28 mouse cellular contexts compared by ENCODE assay signal in genomic region chr4:42943341-42943740, GRCm38 (mm10). TPM values are rescaled to one million over a fixed set of nuclear protein-coding genes. Genes with fewer than 3 reads are reported as not detected.
A peak's percentile ranks its signal among the peaks of the same experiment; 100 is the strongest.
DNase-seq lines count a peak whose midpoint lies in the region; ATAC-seq and TF ChIP-seq lines count a peak whose summit lies in the region.
"Had no signal": no experiment of that assay in that cellular context is flagged by ENCODE, and none has a peak within 500 bp of the region (broad histone marks: within the 10 kb centered on the region; RNA-seq: fewer than 3 reads in every experiment).

No protein-coding gene starts in this region.

- H3K4me1 ChIP-seq in midbrain, embryonic 15.5 days, result peaks cover 29% of the 10 kb centered on the region
- H3K4me1 ChIP-seq in midbrain, embryonic 16.5 days (ENCODE audit: control insufficient read depth, insufficient read depth, low read length), result peaks cover 20% of the 10 kb centered on the region
- peaks cover 42% of the 10 kb centered on the region for H3K4me1 ChIP-seq in forebrain, embryonic 16.5 days (replicated peaks; ENCODE audit: control insufficient read depth, insufficient read depth, low read length)
- no peaks in the 10 kb centered on the region for H3K4me1 ChIP-seq in kidney, embryonic 14.5 days (ENCODE audit: control insufficient read depth, insufficient read depth, low read length)
- H3K4me1 ChIP-seq: heart, embryonic 13.5 days; limb, embryonic 12.5 days; liver, embryonic 12.5 days; lung, embryonic 15.5 days; stomach, embryonic 15.5 days had no signal

- H3K4me3 ChIP-seq in layer of hippocampus, adult 2 months, result no peak overlapping the region
- no peak overlapping the region for H3K4me3 ChIP-seq in midbrain, embryonic 15.5 days
- no peak overlapping the region for H3K4me3 ChIP-seq in midbrain, embryonic 16.5 days (ENCODE audit: low read depth, low read length)
- no peak overlapping the region for H3K4me3 ChIP-seq in forebrain, embryonic 16.5 days (replicated peaks; ENCODE audit: low read length)
- H3K4me3 ChIP-seq in kidney, embryonic 14.5 days (ENCODE audit: low read length), result no peak overlapping the region
- H3K4me3 ChIP-seq: gastrocnemius, adult 2 months; heart, embryonic 13.5 days; limb, embryonic 12.5 days; liver, embryonic 12.5 days; lung, embryonic 15.5 days; neural tube, embryonic 12.5 days; stomach, embryonic 15.5 days had no signal

- peaks cover 6% of the 10 kb centered on the region; the same call in 1 of the 2 replicates for H3K36me3 ChIP-seq in midbrain, embryonic 15.5 days (replicated peaks)
- H3K36me3 ChIP-seq in midbrain, embryonic 16.5 days (ENCODE audit: control insufficient read depth, insufficient read depth, low read length), result peaks cover 9% of the 10 kb centered on the region
- H3K36me3 ChIP-seq in forebrain, embryonic 16.5 days (ENCODE audit: control insufficient read depth, insufficient read depth), result no peaks in the 10 kb centered on the region
- no peaks in the 10 kb centered on the region for H3K36me3 ChIP-seq in kidney, embryonic 14.5 days (ENCODE audit: control insufficient read depth, insufficient read depth, low read length)
- H3K36me3 ChIP-seq: heart, embryonic 13.5 days; limb, embryonic 12.5 days; liver, embryonic 12.5 days; lung, embryonic 15.5 days; neural tube, embryonic 12.5 days; stomach, embryonic 15.5 days had no signal

- peak overlapping the region; percentile 97 for H3K27ac ChIP-seq in layer of hippocampus, adult 2 months
- 0 out of 2 replicates have a peak overlapping the region, but pooled peaks have one; percentile 4 for H3K27ac ChIP-seq in midbrain, embryonic 15.5 days
- no peak overlapping the region for H3K27ac ChIP-seq in midbrain, embryonic 16.5 days (ENCODE audit: low read length)
- H3K27ac ChIP-seq in forebrain, embryonic 16.5 days (ENCODE audit: low read length), result peak overlapping the region; percentile 16; the same call in 1 of the 2 replicates
- H3K27ac ChIP-seq in kidney, embryonic 14.5 days (ENCODE audit: low read depth, low read length), result no peak overlapping the region
- H3K27ac ChIP-seq: gastrocnemius, adult 2 months; heart, embryonic 13.5 days; limb, embryonic 12.5 days; liver, embryonic 12.5 days; lung, embryonic 15.5 days; neural tube, embryonic 12.5 days; stomach, embryonic 15.5 days had no signal

- H3K27me3 ChIP-seq in midbrain, embryonic 15.5 days (replicated peaks), result no peaks in the 10 kb centered on the region
- no peaks in the 10 kb centered on the region for H3K27me3 ChIP-seq in midbrain, embryonic 16.5 days (ENCODE audit: control insufficient read depth, insufficient read depth, low read depth, low read length)
- no peaks in the 10 kb centered on the region for H3K27me3 ChIP-seq in forebrain, embryonic 16.5 days (replicated peaks; ENCODE audit: control insufficient read depth, insufficient read depth, low read length)
- no peaks in the 10 kb centered on the region; the same call in 1 of the 2 replicates for H3K27me3 ChIP-seq in kidney, embryonic 14.5 days (ENCODE audit: control insufficient read depth, insufficient read depth, low read length)

- whole genome bisulfite sequencing in midbrain, embryonic 15.5 days, result 66% methylated on average over 5 of the region's 5 CpGs
- WGBS in midbrain, embryonic 16.5 days, result 58% methylated on average over 5 of the region's 5 CpGs
- 21% methylated on average over 5 of the region's 5 CpGs for WGBS in forebrain, embryonic 16.5 days
- 83% methylated on average over 5 of the region's 5 CpGs for WGBS in kidney, embryonic 14.5 days

- no peak for TF ChIP-seq CTCF in layer of hippocampus, adult 2 months (conservative IDR thresholded peaks at IDR 0.05)

- H3K4me2 ChIP-seq in midbrain, embryonic 15.5 days, result no peak overlapping the region
- no peak overlapping the region for H3K4me2 ChIP-seq in midbrain, embryonic 16.5 days (ENCODE audit: low read length)
- no peak overlapping the region for H3K4me2 ChIP-seq in forebrain, embryonic 16.5 days (ENCODE audit: low read length)
- no peak overlapping the region for H3K4me2 ChIP-seq in kidney, embryonic 14.5 days (replicated peaks; ENCODE audit: low read depth, low read length)
- H3K4me2 ChIP-seq: heart, embryonic 13.5 days; limb, embryonic 12.5 days; liver, embryonic 12.5 days; lung, embryonic 15.5 days; neural tube, embryonic 12.5 days; stomach, embryonic 15.5 days had no signal

- no peak overlapping the region for H3K9ac ChIP-seq in midbrain, embryonic 15.5 days
- H3K9ac ChIP-seq in midbrain, embryonic 16.5 days (ENCODE audit: low read depth, low read length), result no peak overlapping the region
- H3K9ac ChIP-seq in forebrain, embryonic 16.5 days (replicated peaks; ENCODE audit: low read depth, low read length), result no peak overlapping the region
- no peak overlapping the region for H3K9ac ChIP-seq in kidney, embryonic 14.5 days (ENCODE audit: low read depth, low read length)
- H3K9ac ChIP-seq: heart, embryonic 13.5 days; limb, embryonic 12.5 days; liver, embryonic 12.5 days; lung, embryonic 15.5 days; neural tube, embryonic 12.5 days; stomach, embryonic 15.5 days had no signal

- ATAC-seq in midbrain, embryonic 15.5 days (replicated peaks), result no peak
- no peak for ATAC-seq in midbrain, embryonic 16.5 days
- ATAC-seq in forebrain, embryonic 16.5 days, result peak; percentile 45
- no peak for ATAC-seq in kidney, embryonic 14.5 days (ENCODE audit: low FRiP score, low TSS enrichment)
- ATAC-seq: activated CD4-positive, CD25-positive, alpha-beta regulatory T cell, adult 4 months; CD4-positive, CD25-positive, alpha-beta regulatory T cell, adult 4 months; inflammation-experienced regulatory T-cells, adult 6 months; liver, embryonic 12.5 days had no signal

- peak; percentile 36 to 38 for DNase-seq in cerebellum, postnatal 14 days
- DNase-seq in cerebellum, adult 9-11 months, result no peak
- DNase-seq in layer of hippocampus, adult 2 months (ENCODE audit: low spot score in 2 of 2), result no peak
- DNase-seq in layer of hippocampus, postnatal 14 days (ENCODE audit: low spot score in 2 of 2), result no peak
- DNase-seq: adrenal gland, postnatal 10 days; cerebellum, postnatal 36 days; gastrocnemius, adult 2 months; kidney, adult 2 months; kidney, postnatal 14 days; thymus, adult 18-20 months had no signal

- no peaks in the 10 kb centered on the region for H3K9me3 ChIP-seq in midbrain, embryonic 15.5 days
- no peaks in the 10 kb centered on the region for H3K9me3 ChIP-seq in midbrain, embryonic 16.5 days (replicated peaks; ENCODE audit: control insufficient read depth, low read length, poor library complexity, severe bottlenecking)
- H3K9me3 ChIP-seq in forebrain, embryonic 16.5 days (ENCODE audit: control insufficient read depth, low read length), result no peaks in the 10 kb centered on the region
- H3K9me3 ChIP-seq in kidney, embryonic 14.5 days (ENCODE audit: control insufficient read depth, low read length), result no peaks in the 10 kb centered on the region
- H3K9me3 ChIP-seq: heart, embryonic 13.5 days; limb, embryonic 12.5 days; liver, embryonic 12.5 days; lung, embryonic 15.5 days; neural tube, embryonic 12.5 days; stomach, embryonic 15.5 days had no signal

RNA-seq across cellular contexts. Expression of gene Dnajb5, which starts 6.3 kb away (rescaled TPM):
- 100 to 1,000 TPM; 187 to 211 TPM for total RNA-seq in layer of hippocampus, adult 2 months (2021)
- total RNA-seq in layer of hippocampus, postnatal 14 days (2021), result 100 to 1,000 TPM; 213 to 218 TPM
- 51.5 and 53.0 TPM in 2 replicates for polyA plus RNA-seq in midbrain, embryonic 15.5 days (2015; fragmentation: Nextera tagmentation; extraction: Ambion mirVana)
- 53.8 and 56.8 TPM in 2 replicates for polyA plus RNA-seq in midbrain, embryonic 16.5 days (2015; fragmentation: Nextera tagmentation; extraction: Ambion mirVana)
- 56.0 and 82.4 TPM in 2 replicates for polyA plus RNA-seq in forebrain, embryonic 16.5 days (2015; fragmentation: Nextera tagmentation; extraction: Ambion mirVana)
- polyA plus RNA-seq in kidney, embryonic 14.5 days (2014; fragmentation: Nextera tagmentation; extraction: Ambion mirVana), result 5.1 and 6.8 TPM in 2 replicates

RNA-seq across cellular contexts. Expression of gene 1700022I11Rik, which starts 26.1 kb away (rescaled TPM):
- total RNA-seq in layer of hippocampus, adult 2 months (2021), result not detected
- total RNA-seq in layer of hippocampus, postnatal 14 days (2021), result not detected
- 0.29 and 0.50 TPM in 2 replicates for polyA plus RNA-seq in midbrain, embryonic 15.5 days (2015; fragmentation: Nextera tagmentation; extraction: Ambion mirVana)
- polyA plus RNA-seq in midbrain, embryonic 16.5 days (2015; fragmentation: Nextera tagmentation; extraction: Ambion mirVana), result 0.43 and 0.57 TPM in 2 replicates
- 0.51 and 0.60 TPM in 2 replicates for polyA plus RNA-seq in forebrain, embryonic 16.5 days (2015; fragmentation: Nextera tagmentation; extraction: Ambion mirVana)
- 0.34 and 0.37 TPM in 2 replicates for polyA plus RNA-seq in kidney, embryonic 14.5 days (2014; fragmentation: Nextera tagmentation; extraction: Ambion mirVana)
- total RNA-seq: adrenal gland, postnatal 10 days; gastrocnemius, adult 2 months; heart, postnatal 25 days; layer of hippocampus, adult 8-10 months; left cerebral cortex, adult 18-20 months; megakaryocyte, adult 5-6 weeks; monocyte, adult 5-6 weeks had no signal
- polyA plus RNA-seq: kidney, adult 2 months had no signal

RNA-seq across cellular contexts. Expression of gene Phf24, which starts 26.9 kb away (rescaled TPM):
- 100 to 1,000 TPM; 154 to 155 TPM for total RNA-seq in layer of hippocampus, adult 2 months (2021)
- total RNA-seq in layer of hippocampus, postnatal 14 days (2021), result 100 to 1,000 TPM; 121 to 134 TPM
- 40.5 and 41.2 TPM in 2 replicates for polyA plus RNA-seq in midbrain, embryonic 15.5 days (2015; fragmentation: Nextera tagmentation; extraction: Ambion mirVana)
- 44.1 and 45.8 TPM in 2 replicates for polyA plus RNA-seq in midbrain, embryonic 16.5 days (2015; fragmentation: Nextera tagmentation; extraction: Ambion mirVana)
- polyA plus RNA-seq in forebrain, embryonic 16.5 days (2015; fragmentation: Nextera tagmentation; extraction: Ambion mirVana), result 25.2 and 33.6 TPM in 2 replicates
- 0.41 and 1.1 TPM in 2 replicates for polyA plus RNA-seq in kidney, embryonic 14.5 days (2014; fragmentation: Nextera tagmentation; extraction: Ambion mirVana)
- total RNA-seq: megakaryocyte, adult 5-6 weeks; monocyte, adult 5-6 weeks had no signal
- polyA plus RNA-seq: inflammation-experienced regulatory T-cells, adult 6 months had no signal

RNA-seq across cellular contexts. Expression of gene Vcp, which starts 57.0 kb away (rescaled TPM):
- 100 to 1,000 TPM; 171 to 184 TPM for total RNA-seq in layer of hippocampus, adult 2 months (2021)
- total RNA-seq in layer of hippocampus, postnatal 14 days (2021), result 100 to 1,000 TPM; 214 to 228 TPM
- polyA plus RNA-seq in midbrain, embryonic 15.5 days (2015; fragmentation: Nextera tagmentation; extraction: Ambion mirVana), result 485 and 501 TPM in 2 replicates
- 498 and 509 TPM in 2 replicates for polyA plus RNA-seq in midbrain, embryonic 16.5 days (2015; fragmentation: Nextera tagmentation; extraction: Ambion mirVana)
- polyA plus RNA-seq in forebrain, embryonic 16.5 days (2015; fragmentation: Nextera tagmentation; extraction: Ambion mirVana), result 509 and 532 TPM in 2 replicates
- polyA plus RNA-seq in kidney, embryonic 14.5 days (2014; fragmentation: Nextera tagmentation; extraction: Ambion mirVana), result 351 and 554 TPM in 2 replicates

Comparison
In these comparisons a context has a peak if more than half of its experiments do, and no peak if none do; other contexts are left out.
1. DNase-seq: peak in cerebellum, postnatal 14 days (2 of 2); none in cerebellum, adult 9-11 months (single experiment), layer of hippocampus, adult 2 months (0 of 2) and layer of hippocampus, postnatal 14 days (0 of 2).
2. H3K27ac ChIP-seq: peak in layer of hippocampus, adult 2 months (single experiment), midbrain, embryonic 15.5 days (single experiment) and forebrain, embryonic 16.5 days (single experiment); none in midbrain, embryonic 16.5 days (single experiment) and kidney, embryonic 14.5 days (single experiment).
3. RNA of gene Phf24, which starts 26.9 kb away (polyA plus RNA-seq): 44.1 to 45.8 TPM in midbrain, embryonic 16.5 days, 40.5 to 41.2 TPM in midbrain, embryonic 15.5 days and 25.2 to 33.6 TPM in forebrain, embryonic 16.5 days; 0.41 to 1.1 TPM in kidney, embryonic 14.5 days; every median in the first group is over 10 times any median in the second.